Mouse (Mus musculus): ENCODE data around the gene Zfp1. TPM values are rescaled to one million over a fixed set of nuclear protein-coding genes. Genes with fewer than 3 reads are reported as not detected.

Zfp1 gene
- total and polyA plus RNA-seq, 3 experiments, result 7.1 to 21.1 (median 10.9) TPM

DNA sequence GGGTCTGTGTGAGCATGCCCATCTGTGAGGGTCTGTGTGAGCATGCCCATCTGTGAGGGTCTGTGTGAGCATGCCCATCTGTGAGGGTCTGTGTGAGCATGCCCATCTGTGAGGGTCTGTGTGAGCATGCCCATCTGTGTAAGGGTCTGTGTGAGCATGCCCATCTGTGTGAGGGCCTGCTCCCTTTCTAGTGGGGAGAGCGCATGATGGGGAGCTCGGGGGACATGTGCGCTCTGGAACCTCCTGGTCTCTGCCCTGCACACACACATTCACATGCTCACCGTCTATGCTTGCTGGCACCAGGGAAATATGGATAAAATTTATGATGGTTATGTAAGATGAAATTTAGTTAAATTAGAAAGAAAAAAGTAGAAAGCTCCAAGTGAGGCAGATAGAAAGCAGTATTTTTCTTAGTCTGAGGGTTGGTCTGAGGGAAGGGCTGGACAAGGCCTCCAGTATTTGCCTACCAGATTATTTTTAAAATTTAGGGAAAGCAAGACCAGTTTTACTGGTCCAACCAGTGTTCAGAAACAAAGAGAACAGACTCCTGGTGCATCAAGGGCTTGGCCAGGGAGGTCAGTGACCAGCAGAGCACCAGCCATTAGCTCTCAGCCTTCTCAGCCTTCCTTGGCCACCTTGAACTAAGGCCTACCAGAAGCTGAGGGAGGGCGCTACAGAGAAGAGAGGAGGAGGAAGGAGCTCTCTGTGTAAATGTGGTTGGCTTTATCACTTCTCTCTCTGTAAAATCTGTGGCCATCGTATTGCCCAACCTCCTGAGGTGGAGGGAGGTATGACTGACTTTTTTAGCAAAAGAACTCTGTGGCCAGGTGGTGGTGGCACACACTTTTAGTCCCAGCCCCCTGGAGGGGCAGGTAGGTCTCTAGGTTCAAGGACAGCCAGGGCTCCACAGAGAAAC is 28.2 kb upstream of the Zfp1 start:
- DNase-seq (ENCODE audit: low spot score) (no peak), ATAC-seq (ENCODE audit: extremely low read depth, insufficient number of reproducible peaks, low FRiP score, poor library complexity, severe bottlenecking) (no peak)
- Histone ChIP-seq H3K9me3 (replicated peaks) (no peaks in the 10 kb centered on the region), H3K27me3 (ENCODE audit: insufficient read depth, low read length) (no peaks in the 10 kb centered on the region), H3K4me3 (ENCODE audit: low read depth, low read length) (no peak overlapping the region), H3K4me1 (ENCODE audit: insufficient read depth, low read depth, low read length) (peaks cover 8% of the 10 kb centered on the region), H3K36me3 (replicated peaks) (peaks cover 88% of the 10 kb centered on the region)
- TF ChIP-seq TAL1 (conservative IDR thresholded peaks at IDR 0.05; ENCODE audit: low read depth, low read length) (no peak), POLR2AphosphoS5 (IDR thresholded peaks at IDR 0.05; ENCODE audit: insufficient replicate concordance, low read depth, low read length) (no peak), GATA1 (IDR thresholded peaks at IDR 0.05; ENCODE audit: borderline replicate concordance, low read length) (no peak), CTCF (IDR thresholded peaks at IDR 0.05; ENCODE audit: low read depth, low read length) (no peak)

GRCm38 (mm10) chr8:111617812-111618211 is 25.4 kb upstream of the Zfp1 start:
- TF ChIP-seq GATA1 (IDR thresholded peaks at IDR 0.05; ENCODE audit: borderline replicate concordance, low read length) (no peak), CTCF (IDR thresholded peaks at IDR 0.05; ENCODE audit: low read depth, low read length) (no peak), GATA2 (IDR thresholded peaks at IDR 0.05; ENCODE audit: borderline replicate concordance, low read depth, low read length) (no peak), TAL1 (conservative IDR thresholded peaks at IDR 0.05; ENCODE audit: low read depth, low read length) (no peak), POLR2AphosphoS5 (IDR thresholded peaks at IDR 0.05; ENCODE audit: insufficient replicate concordance, low read depth, low read length) (no peak)
- peaks cover 18% of the 10 kb centered on the region for H3K4me1 ChIP-seq (ENCODE audit: insufficient read depth, low read depth, low read length)
- DNase-seq (ENCODE audit: low spot score), result no peak
- H3K9me3 ChIP-seq (replicated peaks), result no peaks in the 10 kb centered on the region
- H3K4me3 ChIP-seq (ENCODE audit: low read depth, low read length), result no peak overlapping the region
- ATAC-seq (ENCODE audit: extremely low read depth, insufficient number of reproducible peaks, low FRiP score, poor library complexity, severe bottlenecking), result no peak
- no peaks in the 10 kb centered on the region for H3K27me3 ChIP-seq (ENCODE audit: insufficient read depth, low read length)
- peaks cover 92% of the 10 kb centered on the region for H3K36me3 ChIP-seq (replicated peaks)

- TF ChIP-seq GATA1 (IDR thresholded peaks at IDR 0.05; ENCODE audit: borderline replicate concordance, low read length), result no peak
- TF ChIP-seq TAL1 (conservative IDR thresholded peaks at IDR 0.05; ENCODE audit: low read depth, low read length), result no peak
- TF ChIP-seq GATA2 (IDR thresholded peaks at IDR 0.05; ENCODE audit: borderline replicate concordance, low read depth, low read length), result no peak
- no peak for TF ChIP-seq CTCF (IDR thresholded peaks at IDR 0.05; ENCODE audit: low read depth, low read length)
- TF ChIP-seq POLR2AphosphoS5 (IDR thresholded peaks at IDR 0.05; ENCODE audit: insufficient replicate concordance, low read depth, low read length), result no peak
- DNase-seq (ENCODE audit: low spot score), result no peak
- ATAC-seq (ENCODE audit: extremely low read depth, insufficient number of reproducible peaks, low FRiP score, poor library complexity, severe bottlenecking), result no peak
- Histone ChIP-seq H3K27me3 (ENCODE audit: insufficient read depth, low read length) (no peaks in the 10 kb centered on the region), H3K4me1 (ENCODE audit: insufficient read depth, low read depth, low read length) (peaks cover 20% of the 10 kb centered on the region), H3K4me3 (ENCODE audit: low read depth, low read length) (no peak overlapping the region), H3K36me3 (replicated peaks) (peaks cover 92% of the 10 kb centered on the region), H3K9me3 (replicated peaks) (no peaks in the 10 kb centered on the region)
Measured at GRCm38 (mm10) chr8:111618273-111618672, 24.9 kb upstream of the Zfp1 start.

- H3K36me3 ChIP-seq (replicated peaks), result peaks cover 89% of the 10 kb centered on the region
- H3K4me1 ChIP-seq (ENCODE audit: insufficient read depth, low read depth, low read length), result peaks cover 34% of the 10 kb centered on the region
- H3K27me3 ChIP-seq (ENCODE audit: insufficient read depth, low read length), result no peaks in the 10 kb centered on the region
- H3K4me3 ChIP-seq (ENCODE audit: low read depth, low read length), result no peak overlapping the region
- TF ChIP-seq CTCF (IDR thresholded peaks at IDR 0.05; ENCODE audit: low read depth, low read length), result no peak
- TF ChIP-seq GATA2 (IDR thresholded peaks at IDR 0.05; ENCODE audit: borderline replicate concordance, low read depth, low read length), result no peak
- no peak for TF ChIP-seq GATA1 (IDR thresholded peaks at IDR 0.05; ENCODE audit: borderline replicate concordance, low read length)
- no peak for TF ChIP-seq POLR2AphosphoS5 (IDR thresholded peaks at IDR 0.05; ENCODE audit: insufficient replicate concordance, low read depth, low read length)
- no peak for TF ChIP-seq TAL1 (conservative IDR thresholded peaks at IDR 0.05; ENCODE audit: low read depth, low read length)
- DNase-seq (ENCODE audit: low spot score), result no peak
- no peak for ATAC-seq (ENCODE audit: extremely low read depth, insufficient number of reproducible peaks, low FRiP score, poor library complexity, severe bottlenecking)
- no peaks in the 10 kb centered on the region for H3K9me3 ChIP-seq (replicated peaks)
Measured at GRCm38 (mm10) chr8:111619936-111620335, 23.3 kb upstream of the Zfp1 start.

- Histone ChIP-seq H3K27me3 (ENCODE audit: insufficient read depth, low read length) (no peaks in the 10 kb centered on the region), H3K9me3 (replicated peaks) (no peaks in the 10 kb centered on the region), H3K4me3 (ENCODE audit: low read depth, low read length) (no peak overlapping the region), H3K36me3 (replicated peaks) (peaks cover 81% of the 10 kb centered on the region), H3K4me1 (ENCODE audit: insufficient read depth, low read depth, low read length) (peaks cover 43% of the 10 kb centered on the region)
- no peak for DNase-seq (ENCODE audit: low spot score)
- no peak for ATAC-seq (ENCODE audit: extremely low read depth, insufficient number of reproducible peaks, low FRiP score, poor library complexity, severe bottlenecking)
- TF ChIP-seq GATA1 (IDR thresholded peaks at IDR 0.05; ENCODE audit: borderline replicate concordance, low read length) (no peak), GATA2 (IDR thresholded peaks at IDR 0.05; ENCODE audit: borderline replicate concordance, low read depth, low read length) (no peak), POLR2AphosphoS5 (IDR thresholded peaks at IDR 0.05; ENCODE audit: insufficient replicate concordance, low read depth, low read length) (no peak)
Measured at GRCm38 (mm10) chr8:111622104-111622503, 21.1 kb upstream of the Zfp1 start.

DNA sequence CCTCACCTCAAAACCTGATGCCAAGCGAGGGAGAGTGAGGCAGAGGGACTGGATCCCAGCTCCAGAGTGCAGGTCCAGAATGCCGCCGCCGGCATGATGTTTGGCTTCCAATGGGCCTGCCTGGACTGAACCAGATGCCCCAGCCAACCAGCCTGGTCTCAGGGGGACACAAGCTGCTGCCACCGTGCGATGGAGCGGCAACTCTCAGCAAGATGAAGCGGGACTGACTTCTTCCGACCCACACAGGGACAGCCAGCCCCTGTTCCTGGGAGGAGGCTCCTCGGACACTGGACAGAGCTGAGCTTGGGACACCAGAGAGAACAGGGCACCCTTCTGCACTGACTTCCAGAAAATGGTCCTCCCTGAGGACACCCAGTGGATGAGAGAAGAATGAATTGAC is 20.6 kb upstream of the Zfp1 start:
- Histone ChIP-seq H3K36me3 (replicated peaks) (peaks cover 82% of the 10 kb centered on the region), H3K27me3 (ENCODE audit: insufficient read depth, low read length) (no peaks in the 10 kb centered on the region), H3K9me3 (replicated peaks) (no peaks in the 10 kb centered on the region), H3K4me3 (ENCODE audit: low read depth, low read length) (no peak overlapping the region), H3K4me1 (ENCODE audit: insufficient read depth, low read depth, low read length) (peaks cover 46% of the 10 kb centered on the region)
- ATAC-seq (ENCODE audit: extremely low read depth, insufficient number of reproducible peaks, low FRiP score, poor library complexity, severe bottlenecking) (no peak), DNase-seq (ENCODE audit: low spot score) (no peak)
- TF ChIP-seq TAL1 (conservative IDR thresholded peaks at IDR 0.05; ENCODE audit: low read depth, low read length), result no peak
- TF ChIP-seq POLR2AphosphoS5 (IDR thresholded peaks at IDR 0.05; ENCODE audit: insufficient replicate concordance, low read depth, low read length), result no peak
- no peak for TF ChIP-seq GATA1 (IDR thresholded peaks at IDR 0.05; ENCODE audit: borderline replicate concordance, low read length)
- no peak for TF ChIP-seq CTCF (IDR thresholded peaks at IDR 0.05; ENCODE audit: low read depth, low read length)
